Mouse (Mus musculus) limb, embryonic 14.5 days (tissue): ENCODE data around the gene Klhl6. TPM values are rescaled to one million over a fixed set of nuclear protein-coding genes. Genes with fewer than 3 reads are reported as not detected.

Source experiments
- ATAC-seq: fragments of 200-750 bp; cut with Nextera tagmentation; 2 replicates; pipeline ENCODE4 v1.8.0; 2017; ENCODE audit warnings: low read depth, moderate number of reproducible peaks, moderate TSS enrichment; ENCODE audit not compliant: low FRiP score
- DNase-seq: peaks from one replicate; pipeline ENCODE4 v3.0.0-alpha.2; 2015; ENCODE audit warnings: low spot score
- H3K27ac ChIP-seq: fragments of 300-500 bp; sonication (generic); replicated peaks from 2 replicates; pipeline ENCODE4 v1.5.1; 2014; ENCODE audit warnings: low read depth, mild to moderate bottlenecking, low read length, moderate library complexity, mixed read lengths
- H3K27me3 ChIP-seq: fragments of 300-500 bp; sonication (generic); 2 replicates; pipeline ENCODE4 v1.6.1; 2014; ENCODE audit warnings: low read length, mixed read lengths; ENCODE audit not compliant: control insufficient read depth, insufficient read depth
- H3K36me3 ChIP-seq: fragments of 300-500 bp; sonication (generic); 2 replicates; pipeline ENCODE4 v1.6.1; 2014; ENCODE audit warnings: mild to moderate bottlenecking, low read length, moderate library complexity, mixed read lengths; ENCODE audit not compliant: control insufficient read depth, insufficient read depth
- H3K4me1 ChIP-seq: fragments of 300-500 bp; sonication (generic); 2 replicates; pipeline ENCODE4 v1.6.1; 2014; ENCODE audit warnings: antibody characterized with exemption, low read length, mixed read lengths; ENCODE audit not compliant: control insufficient read depth, insufficient read depth
- H3K4me2 ChIP-seq: fragments of 300-500 bp; sonication (generic); replicated peaks from 2 replicates; pipeline ENCODE4 v1.6.1; 2014; ENCODE audit warnings: low read depth, mild to moderate bottlenecking, low read length, moderate library complexity; ENCODE audit not compliant: severe bottlenecking
- H3K4me3 ChIP-seq: fragments of 300-500 bp; sonication (generic); replicated peaks from 2 replicates; pipeline ENCODE4 v1.5.1; 2014; ENCODE audit warnings: low read length
- H3K9ac ChIP-seq: fragments of 300-500 bp; sonication (generic); 2 replicates; pipeline ENCODE4 v1.6.1; 2014; ENCODE audit warnings: mild to moderate bottlenecking, low read depth, low read length, moderate library complexity; ENCODE audit not compliant: severe bottlenecking
- H3K9me3 ChIP-seq: fragments of 300-500 bp; sonication (generic); 2 replicates; pipeline ENCODE4 v1.6.1; 2016; ENCODE audit warnings: low read length; ENCODE audit not compliant: control insufficient read depth
- POLR2A ChIP-seq: fragments of 200-500 bp; IDR thresholded peaks from 2 replicates; pipeline ENCODE4 v1.8.0; 2012; ENCODE audit warnings: inconsistent platforms, mild to moderate bottlenecking, moderate library complexity, borderline replicate concordance; ENCODE audit not compliant: insufficient read depth, insufficient read length; ENCODE audit errors: extremely low read depth
- WGBS: fragments of 180-500 bp; shearing (Covaris S2); extraction: QIAGEN DNeasy Blood & Tissue Kit; methylation state at CpG from one replicate; pipeline ENCODE4 v1.1.7; 2014; 5-methylcytosine and 5-hydroxymethylcytosine counted together
- polyA plus RNA-seq, 2 experiments: library from polyadenylated mRNA; depleted of rRNA in 1 of 2; stranded (reverse) in 1 of 2; unstranded in 1 of 2; fragments of >200 nt; fragmentation: Nextera tagmentation in 1 of 2; extraction: Ambion mirVana in 1 of 2; gene quantifications; 2 replicates each; pipeline versions ENCODE4 v1.2.1 to v1.2.3; 2012 to 2014

The Klhl6 gene
- polyA plus RNA-seq, 2 experiments = 4.2 to 7.5 TPM

GRCm38 (mm10) chr16:19918286-19918685 lies 64.6 kb downstream of the Klhl6 start:
- ATAC-seq (no peak), DNase-seq (no peak)
- Histone ChIP-seq H3K27me3 (no peaks in the 10 kb centered on the region), H3K9ac (no peak overlapping the region), H3K9me3 (no peaks in the 10 kb centered on the region), H3K36me3 (no peaks in the 10 kb centered on the region), H3K4me3 (no peak overlapping the region), H3K4me1 (no peaks in the 10 kb centered on the region), H3K27ac (no peak overlapping the region), H3K4me2 (no peak overlapping the region)
- TF ChIP-seq POLR2A = no peak
- WGBS = 60% methylated on average over 1 of the region's 1 CpGs

GRCm38 (mm10) chr16:19912582-19912981 lies 70.3 kb downstream of the Klhl6 start:
- Histone ChIP-seq H3K9me3 (no peaks in the 10 kb centered on the region), H3K27me3 (no peaks in the 10 kb centered on the region), H3K4me2 (no peak overlapping the region), H3K36me3 (no peaks in the 10 kb centered on the region), H3K4me1 (no peaks in the 10 kb centered on the region), H3K27ac (no peak overlapping the region), H3K9ac (no peak overlapping the region), H3K4me3 (no peak overlapping the region)
- ATAC-seq (no peak), DNase-seq (no peak)
- no peak for TF ChIP-seq POLR2A
- WGBS = 57% methylated on average over 2 of the region's 2 CpGs

DNA sequence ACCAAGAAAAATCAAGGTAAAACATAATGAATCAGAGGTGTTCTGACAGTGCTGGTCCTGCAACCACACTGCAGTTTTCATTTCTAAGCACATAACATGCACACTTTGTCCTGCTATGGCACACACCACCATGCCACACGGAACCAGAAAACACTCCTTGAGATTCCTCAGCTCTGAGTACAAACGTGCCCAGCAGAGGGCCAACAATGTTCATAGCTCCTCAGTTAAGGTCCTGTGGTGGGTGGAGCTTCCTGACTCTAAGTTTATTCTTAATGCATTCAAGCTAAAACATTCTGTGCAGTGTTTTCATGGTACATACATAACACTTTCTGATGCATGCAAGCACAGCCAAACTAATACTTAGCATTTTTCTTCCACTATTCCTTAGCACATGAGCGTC lies 74.5 kb downstream of the Klhl6 start:
- WGBS = 61% methylated on average over 3 of the region's 3 CpGs
- Histone ChIP-seq H3K4me1 (no peaks in the 10 kb centered on the region), H3K36me3 (no peaks in the 10 kb centered on the region), H3K9ac (no peak overlapping the region), H3K27me3 (no peaks in the 10 kb centered on the region), H3K9me3 (no peaks in the 10 kb centered on the region), H3K4me3 (no peak overlapping the region), H3K27ac (no peak overlapping the region), H3K4me2 (no peak overlapping the region)
- ATAC-seq (no peak), DNase-seq (no peak)
- TF ChIP-seq POLR2A = no peak

DNA sequence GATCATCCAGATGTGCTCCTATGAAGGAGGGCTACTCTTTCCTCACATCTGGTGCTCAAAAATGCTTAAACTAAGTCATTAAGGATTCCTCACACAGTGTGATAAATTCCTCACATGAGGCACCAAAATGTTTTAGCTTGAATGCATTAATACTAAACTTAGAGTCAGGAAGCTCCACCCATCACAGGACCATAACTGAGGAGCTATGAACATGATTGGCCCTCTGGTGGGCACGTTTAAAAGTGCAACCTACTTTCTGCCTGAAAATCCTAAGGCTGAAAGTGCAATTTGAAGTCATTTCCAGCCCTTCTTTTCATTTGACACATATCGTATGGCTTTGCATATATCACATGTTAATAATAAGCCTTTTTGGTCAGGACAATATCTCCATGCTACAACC lies 75.7 kb downstream of the Klhl6 start:
- no peaks in the 10 kb centered on the region for H3K27me3 ChIP-seq
- ATAC-seq = no peak
- H3K9ac ChIP-seq = no peak overlapping the region
- H3K4me2 ChIP-seq = no peak overlapping the region
- H3K9me3 ChIP-seq = no peaks in the 10 kb centered on the region
- TF ChIP-seq POLR2A = no peak
- no peak overlapping the region for H3K27ac ChIP-seq
- H3K36me3 ChIP-seq = no peaks in the 10 kb centered on the region
- DNase-seq = peak; percentile 68
- H3K4me1 ChIP-seq = no peaks in the 10 kb centered on the region
- H3K4me3 ChIP-seq = no peak overlapping the region
- 41% methylated on average over 2 of the region's 2 CpGs for WGBS

- H3K27me3 ChIP-seq = no peaks in the 10 kb centered on the region
- no peak for ATAC-seq
- no peaks in the 10 kb centered on the region for H3K36me3 ChIP-seq
- WGBS = 66% methylated on average over 2 of the region's 2 CpGs
- no peak for TF ChIP-seq POLR2A
- H3K27ac ChIP-seq = no peak overlapping the region
- no peak overlapping the region for H3K9ac ChIP-seq
- H3K9me3 ChIP-seq = no peaks in the 10 kb centered on the region
- no peak for DNase-seq
- H3K4me2 ChIP-seq = no peak overlapping the region
- no peaks in the 10 kb centered on the region for H3K4me1 ChIP-seq
- no peak overlapping the region for H3K4me3 ChIP-seq
Measured at GRCm38 (mm10) chr16:19904734-19905479, 77.9 kb downstream of the Klhl6 start.
